Mouse (Mus musculus) neural tube, embryonic 12.5 days (tissue): ENCODE measurements around the gene Mapk8. TPM values are rescaled to one million over a fixed set of nuclear protein-coding genes. Genes with fewer than 3 reads are reported as not detected.

Source experiments
- ATAC-seq: fragments of 200-750 bp; cut with Nextera tagmentation; 2 replicates; pipeline ENCODE4 v1.8.0; 2017; ENCODE audit warnings: low read depth, mild to moderate bottlenecking, moderate TSS enrichment, moderate library complexity; ENCODE audit not compliant: low FRiP score
- H3K27ac ChIP-seq: fragments of 300-500 bp; sonication (generic); 2 replicates; pipeline ENCODE4 v1.5.1; 2016
- H3K27me3 ChIP-seq: fragments of 300-500 bp; sonication (generic); replicated peaks from 2 replicates; pipeline ENCODE4 v1.6.1; 2016; ENCODE audit warnings: mild to moderate bottlenecking
- H3K36me3 ChIP-seq: fragments of 300-500 bp; sonication (generic); 2 replicates; pipeline ENCODE4 v1.6.1; 2016; ENCODE audit warnings: mild to moderate bottlenecking
- H3K4me1 ChIP-seq: fragments of 300-500 bp; sonication (generic); 2 replicates; pipeline ENCODE4 v1.6.1; 2016
- H3K4me2 ChIP-seq: fragments of 300-500 bp; sonication (generic); replicated peaks from 2 replicates; pipeline ENCODE4 v1.6.1; 2016; ENCODE audit warnings: mild to moderate bottlenecking
- H3K4me3 ChIP-seq: fragments of 300-500 bp; sonication (generic); 2 replicates; pipeline ENCODE4 v1.5.1; 2016
- H3K9ac ChIP-seq: fragments of 300-500 bp; sonication (generic); 2 replicates; pipeline ENCODE4 v1.6.1; 2016; ENCODE audit warnings: mild to moderate bottlenecking
- H3K9me3 ChIP-seq: fragments of 300-500 bp; sonication (generic); 2 replicates; pipeline ENCODE4 v1.6.1; 2016; ENCODE audit warnings: mild to moderate bottlenecking
- WGBS: fragments of 180-500 bp; shearing (Covaris S2); methylation state at CpG from one replicate; pipeline ENCODE4 v1.1.7; 2016; 5-methylcytosine and 5-hydroxymethylcytosine counted together
- polyA plus RNA-seq: library from polyadenylated mRNA; unstranded; fragments of >200 nt; fragmentation: Nextera tagmentation; extraction: Ambion mirVana; gene quantifications from 2 replicates; pipeline ENCODE4 v1.2.1, GENCODE M21; 2016

Gene Mapk8
- polyA plus RNA-seq, result 32.7 and 34.6 TPM in 2 replicates

- H3K36me3 ChIP-seq, result no peaks in the 10 kb centered on the region
- peak within 1 kb of the TSS; percentile 94 for H3K9ac ChIP-seq
- peak within 1 kb of the TSS; percentile 89 for H3K27ac ChIP-seq
- peaks cover 11% of the 10 kb centered on the region for H3K4me1 ChIP-seq
- peaks cover 17% of the 10 kb centered on the region for H3K27me3 ChIP-seq
- no peaks in the 10 kb centered on the region for H3K9me3 ChIP-seq
- under 1% methylated on average over 70 of the region's 70 CpGs for WGBS
- peak within 1 kb of the TSS; percentile 84 for H3K4me3 ChIP-seq
- peak; percentile 97 for ATAC-seq
- peak within 1 kb of the TSS; percentile 64 for H3K4me2 ChIP-seq
Measured at GRCm38 (mm10) chr14:33447027-33447569, at the start of gene Mapk8. Mapk8 (minus strand) TSS chr14:33447158.

GRCm38 (mm10) chr14:33495226-33495625 lies 48.3 kb upstream of the Mapk8 start:
- Histone ChIP-seq H3K9ac (no peak overlapping the region), H3K9me3 (no peaks in the 10 kb centered on the region), H3K27ac (no peak overlapping the region), H3K27me3 (no peaks in the 10 kb centered on the region), H3K4me1 (no peaks in the 10 kb centered on the region; the same call in 1 of the 2 replicates), H3K36me3 (no peaks in the 10 kb centered on the region), H3K4me3 (no peak overlapping the region), H3K4me2 (no peak overlapping the region)
- no peak for ATAC-seq
- 73% methylated on average over 4 of the region's 4 CpGs for WGBS

- Histone ChIP-seq H3K9me3 (no peaks in the 10 kb centered on the region), H3K9ac (no peak overlapping the region), H3K27me3 (no peaks in the 10 kb centered on the region), H3K4me3 (no peak overlapping the region), H3K27ac (no peak overlapping the region), H3K4me2 (no peak overlapping the region), H3K4me1 (no peaks in the 10 kb centered on the region), H3K36me3 (no peaks in the 10 kb centered on the region)
- no peak for ATAC-seq
- WGBS, result 82% methylated on average over 15 of the region's 15 CpGs
Measured at GRCm38 (mm10) chr14:33487805-33488550, 41.0 kb upstream of the Mapk8 start.

- no peaks in the 10 kb centered on the region for H3K4me1 ChIP-seq
- H3K4me2 ChIP-seq, result no peak overlapping the region
- H3K27ac ChIP-seq, result no peak overlapping the region
- WGBS, result 59% methylated on average over 3 of the region's 3 CpGs
- no peaks in the 10 kb centered on the region for H3K36me3 ChIP-seq
- H3K4me3 ChIP-seq, result no peak overlapping the region
- ATAC-seq, result no peak
- H3K9me3 ChIP-seq, result no peaks in the 10 kb centered on the region
- H3K9ac ChIP-seq, result no peak overlapping the region
- no peaks in the 10 kb centered on the region for H3K27me3 ChIP-seq
Measured at GRCm38 (mm10) chr14:33481991-33482390, 35.0 kb upstream of the Mapk8 start.

- H3K4me3 ChIP-seq, result no peak overlapping the region
- H3K27ac ChIP-seq, result no peak overlapping the region
- H3K9ac ChIP-seq, result no peak overlapping the region
- no peak for ATAC-seq
- H3K9me3 ChIP-seq, result no peaks in the 10 kb centered on the region
- no peaks in the 10 kb centered on the region for H3K4me1 ChIP-seq
- H3K4me2 ChIP-seq, result no peak overlapping the region
- H3K36me3 ChIP-seq, result no peaks in the 10 kb centered on the region
- 27% methylated on average over 3 of the region's 3 CpGs for WGBS
- H3K27me3 ChIP-seq, result no peaks in the 10 kb centered on the region
Measured at GRCm38 (mm10) chr14:33476094-33476760, 29.3 kb upstream of the Mapk8 start.

- Histone ChIP-seq H3K36me3 (no peaks in the 10 kb centered on the region), H3K4me3 (no peak overlapping the region), H3K4me2 (no peak overlapping the region), H3K4me1 (no peaks in the 10 kb centered on the region), H3K27me3 (no peaks in the 10 kb centered on the region), H3K27ac (no peak overlapping the region), H3K9ac (no peak overlapping the region), H3K9me3 (no peaks in the 10 kb centered on the region)
- no peak for ATAC-seq
- 64% methylated on average over 2 of the region's 2 CpGs for WGBS
Measured at GRCm38 (mm10) chr14:33474461-33474860, 27.5 kb upstream of the Mapk8 start.

GRCm38 (mm10) chr14:33471331-33471730 lies 24.4 kb upstream of the Mapk8 start, which contains the start of gene Frmpd2:
Frmpd2 (plus strand) TSS chr14:33471696.
- ATAC-seq, result no peak

GRCm38 (mm10) chr14:33467766-33468165 lies 20.8 kb upstream of the Mapk8 start:
- Histone ChIP-seq H3K9ac (no peak overlapping the region), H3K4me1 (no peaks in the 10 kb centered on the region), H3K9me3 (no peaks in the 10 kb centered on the region), H3K27me3 (no peaks in the 10 kb centered on the region), H3K36me3 (no peaks in the 10 kb centered on the region), H3K4me3 (no peak overlapping the region), H3K27ac (no peak overlapping the region), H3K4me2 (no peak overlapping the region)
- 71% methylated on average over 6 of the region's 6 CpGs for WGBS
- ATAC-seq, result no peak

More at GRCm38 (mm10) chr14:33471331-33471730, 24.4 kb upstream of the Mapk8 start, which contains the start of gene Frmpd2:
- Histone ChIP-seq H3K4me2 (no peak within 1 kb of the TSS), H3K36me3 (no peaks in the 10 kb centered on the region), H3K4me3 (no peak within 1 kb of the TSS), H3K4me1 (no peaks in the 10 kb centered on the region), H3K9ac (no peak within 1 kb of the TSS), H3K9me3 (no peaks in the 10 kb centered on the region), H3K27ac (no peak within 1 kb of the TSS), H3K27me3 (no peaks in the 10 kb centered on the region)
- 47% methylated on average over 3 of the region's 3 CpGs for WGBS

GRCm38 (mm10) chr14:33463658-33464057 lies 16.7 kb upstream of the Mapk8 start:
- Histone ChIP-seq H3K4me3 (no peak overlapping the region), H3K9me3 (no peaks in the 10 kb centered on the region), H3K4me1 (no peaks in the 10 kb centered on the region), H3K4me2 (no peak overlapping the region), H3K36me3 (no peaks in the 10 kb centered on the region), H3K27ac (no peak overlapping the region), H3K9ac (no peak overlapping the region), H3K27me3 (no peaks in the 10 kb centered on the region)
- WGBS, result 74% methylated on average over 3 of the region's 3 CpGs
- no peak for ATAC-seq

- no peaks in the 10 kb centered on the region for H3K9me3 ChIP-seq
- ATAC-seq, result no peak
- no peak overlapping the region for H3K4me2 ChIP-seq
- H3K9ac ChIP-seq, result no peak overlapping the region
- no peaks in the 10 kb centered on the region for H3K36me3 ChIP-seq
- H3K27ac ChIP-seq, result no peak overlapping the region
- H3K27me3 ChIP-seq, result peaks cover 17% of the 10 kb centered on the region
- H3K4me1 ChIP-seq, result peaks cover 8% of the 10 kb centered on the region
- H3K4me3 ChIP-seq, result no peak overlapping the region
Measured at GRCm38 (mm10) chr14:33450331-33450730, 3.4 kb upstream of the Mapk8 start.

GRCm38 (mm10) chr14:33449296-33449840 lies 2.4 kb upstream of the Mapk8 start:
- no peak overlapping the region for H3K4me3 ChIP-seq
- H3K9me3 ChIP-seq, result no peaks in the 10 kb centered on the region
- no peak overlapping the region for H3K9ac ChIP-seq
- peaks cover 17% of the 10 kb centered on the region for H3K27me3 ChIP-seq
- no peak overlapping the region for H3K4me2 ChIP-seq
- ATAC-seq, result no peak
- no peak overlapping the region for H3K27ac ChIP-seq
- peaks cover 11% of the 10 kb centered on the region for H3K4me1 ChIP-seq
- 86% methylated on average over 2 of the region's 2 CpGs for WGBS
- H3K36me3 ChIP-seq, result no peaks in the 10 kb centered on the region

GRCm38 (mm10) chr14:33448276-33448675 lies 1.3 kb upstream of the Mapk8 start:
- Histone ChIP-seq H3K4me1 (peaks cover 11% of the 10 kb centered on the region), H3K4me2 (no peak overlapping the region), H3K9me3 (no peaks in the 10 kb centered on the region), H3K27me3 (peaks cover 17% of the 10 kb centered on the region), H3K9ac (no peak overlapping the region), H3K36me3 (no peaks in the 10 kb centered on the region), H3K27ac (no peak overlapping the region), H3K4me3 (no peak overlapping the region)
- ATAC-seq, result no peak
- 92% methylated on average over 4 of the region's 4 CpGs for WGBS
